Mouse (Mus musculus) forebrain, embryonic 14.5 days (tissue): ENCODE measurements around the gene Lgals4. TPM values are rescaled to one million over a fixed set of nuclear protein-coding genes. Genes with fewer than 3 reads are reported as not detected.

Source experiments
- ATAC-seq: fragments of 200-750 bp; cut with Nextera tagmentation; 2 replicates; pipeline ENCODE4 v1.8.0; 2017; ENCODE audit warnings: mild to moderate bottlenecking, moderate library complexity
- DNase-seq: peaks from one replicate; pipeline ENCODE4 v3.0.0-alpha.2; 2015; ENCODE audit warnings: low spot score
- H3K27ac ChIP-seq: fragments of 300-500 bp; sonication (generic); 2 replicates; pipeline ENCODE4 v1.5.1; 2014; ENCODE audit warnings: low read depth, mild to moderate bottlenecking, control low read depth, low read length, moderate library complexity
- H3K27me3 ChIP-seq: fragments of 300-500 bp; sonication (generic); replicated peaks from 2 replicates; pipeline ENCODE4 v1.6.1; 2014; ENCODE audit warnings: low read length, control low read depth, mixed read lengths; ENCODE audit not compliant: control insufficient read depth, insufficient read depth
- H3K36me3 ChIP-seq: fragments of 300-500 bp; sonication (generic); 2 replicates; pipeline ENCODE4 v1.6.1; 2014; ENCODE audit warnings: low read length, control low read depth; ENCODE audit not compliant: control insufficient read depth, insufficient read depth
- H3K4me1 ChIP-seq: fragments of 300-500 bp; sonication (generic); 2 replicates; pipeline ENCODE4 v1.6.1; 2014; ENCODE audit warnings: antibody characterized with exemption, low read length, control low read depth; ENCODE audit not compliant: control insufficient read depth, insufficient read depth
- H3K4me2 ChIP-seq: fragments of 300-500 bp; sonication (generic); 2 replicates; pipeline ENCODE4 v1.6.1; 2014; ENCODE audit warnings: mild to moderate bottlenecking, control low read depth, low read length
- H3K4me3 ChIP-seq: fragments of 300-500 bp; sonication (generic); 2 replicates; pipeline ENCODE4 v1.5.1; 2014; ENCODE audit warnings: low read depth, low read length, control low read depth
- H3K9ac ChIP-seq: fragments of 300-500 bp; sonication (generic); 2 replicates; pipeline ENCODE4 v1.6.1; 2014; ENCODE audit warnings: mild to moderate bottlenecking, low read length, control low read depth, moderate library complexity
- H3K9me3 ChIP-seq: fragments of 300-500 bp; sonication (generic); replicated peaks from 2 replicates; pipeline ENCODE4 v1.6.1; 2016; ENCODE audit warnings: low read length, control low read depth, mixed read lengths; ENCODE audit not compliant: control insufficient read depth
- WGBS: fragments of 180-500 bp; shearing (Covaris S2); extraction: QIAGEN DNeasy Blood & Tissue Kit; methylation state at CpG from one replicate; pipeline ENCODE4 v1.1.7; 2014; 5-methylcytosine and 5-hydroxymethylcytosine counted together
- polyA plus RNA-seq: library from polyadenylated mRNA; unstranded; fragments of >200 nt; fragmentation: Nextera tagmentation; extraction: Ambion mirVana; gene quantifications from 2 replicates; pipeline ENCODE4 v1.2.1, GENCODE M21; 2014

The Lgals4 gene
- polyA plus RNA-seq, 1 experiment from 2014 or later = 1.7 TPM

GRCm38 (mm10) chr7:28825686-28826401 lies 7.8 kb upstream of the Lgals4 start:
- 61% methylated on average over 11 of the region's 11 CpGs for WGBS
- no peak for ATAC-seq
- Histone ChIP-seq H3K27me3 (no peaks in the 10 kb centered on the region), H3K4me2 (peak overlapping the region; percentile 69), H3K4me3 (peak overlapping the region; percentile 39), H3K36me3 (peaks cover 38% of the 10 kb centered on the region), H3K9ac (peak overlapping the region; percentile 66), H3K9me3 (no peaks in the 10 kb centered on the region), H3K27ac (peak overlapping the region; percentile 21; the same call in 1 of the 2 replicates), H3K4me1 (peaks cover 9% of the 10 kb centered on the region)
- DNase-seq = no peak

GRCm38 (mm10) chr7:28826402-28826772 lies 7.3 kb upstream of the Lgals4 start:
- Histone ChIP-seq H3K4me2 (no peak overlapping the region), H3K9me3 (no peaks in the 10 kb centered on the region), H3K27ac (no peak overlapping the region), H3K36me3 (peaks cover 35% of the 10 kb centered on the region), H3K27me3 (no peaks in the 10 kb centered on the region), H3K4me1 (peaks cover 9% of the 10 kb centered on the region), H3K9ac (no peak overlapping the region), H3K4me3 (no peak overlapping the region)
- no peak for DNase-seq
- no peak for ATAC-seq
- WGBS = 92% methylated on average over 7 of the region's 7 CpGs

- no peak overlapping the region for H3K27ac ChIP-seq
- ATAC-seq (no peak), DNase-seq (peak; percentile 83)
- no peak overlapping the region for H3K9ac ChIP-seq
- H3K9me3 ChIP-seq = no peaks in the 10 kb centered on the region
- peaks cover 33% of the 10 kb centered on the region for H3K36me3 ChIP-seq
- H3K4me3 ChIP-seq = no peak overlapping the region
- peaks cover 9% of the 10 kb centered on the region for H3K4me1 ChIP-seq
- H3K4me2 ChIP-seq = no peak overlapping the region
- no peaks in the 10 kb centered on the region for H3K27me3 ChIP-seq
- 42% methylated on average over 3 of the region's 3 CpGs for WGBS
These were observed 6.3 kb upstream of the Lgals4 start for GRCm38 (mm10) chr7:28827338-28827737.

- no peak for DNase-seq
- 95% methylated on average over 8 of the region's 8 CpGs for WGBS
- H3K36me3 ChIP-seq = peaks cover 21% of the 10 kb centered on the region; the same call in 1 of the 2 replicates
These were observed 3.8 kb upstream of the Lgals4 start for GRCm38 (mm10) chr7:28829821-28830220.

GRCm38 (mm10) chr7:28830981-28831380 lies 2.7 kb upstream of the Lgals4 start:
- 93% methylated on average over 5 of the region's 5 CpGs for WGBS
- Histone ChIP-seq H3K27ac (no peak overlapping the region), H3K4me3 (no peak overlapping the region), H3K27me3 (no peaks in the 10 kb centered on the region), H3K4me2 (no peak overlapping the region), H3K4me1 (no peaks in the 10 kb centered on the region), H3K9me3 (no peaks in the 10 kb centered on the region), H3K9ac (no peak overlapping the region), H3K36me3 (peaks cover 21% of the 10 kb centered on the region; the same call in 1 of the 2 replicates)
- no peak for DNase-seq
- ATAC-seq = no peak

More at GRCm38 (mm10) chr7:28829821-28830220, 3.8 kb upstream of the Lgals4 start:
- no peak for ATAC-seq
- no peak overlapping the region for H3K4me2 ChIP-seq
- peaks cover 5% of the 10 kb centered on the region; the same call in 1 of the 2 replicates for H3K4me1 ChIP-seq
- H3K27ac ChIP-seq = no peak overlapping the region
- no peaks in the 10 kb centered on the region for H3K27me3 ChIP-seq
- H3K9me3 ChIP-seq = no peaks in the 10 kb centered on the region
- H3K9ac ChIP-seq = no peak overlapping the region
- no peak overlapping the region for H3K4me3 ChIP-seq

- Histone ChIP-seq H3K4me3 (no peak overlapping the region), H3K9ac (no peak overlapping the region), H3K9me3 (no peaks in the 10 kb centered on the region), H3K4me1 (no peaks in the 10 kb centered on the region), H3K27me3 (no peaks in the 10 kb centered on the region), H3K4me2 (no peak overlapping the region), H3K27ac (no peak overlapping the region), H3K36me3 (peaks cover 21% of the 10 kb centered on the region; the same call in 1 of the 2 replicates)
- 93% methylated on average over 17 of the region's 17 CpGs for WGBS
- no peak for ATAC-seq
- DNase-seq = no peak
These were observed 2.1 kb upstream of the Lgals4 start for GRCm38 (mm10) chr7:28831411-28832125.

GRCm38 (mm10) chr7:28832137-28832536 lies 1.5 kb upstream of the Lgals4 start:
- Histone ChIP-seq H3K36me3 (peaks cover 21% of the 10 kb centered on the region; the same call in 1 of the 2 replicates), H3K4me3 (no peak overlapping the region), H3K9ac (no peak overlapping the region), H3K27me3 (no peaks in the 10 kb centered on the region), H3K27ac (no peak overlapping the region), H3K9me3 (no peaks in the 10 kb centered on the region), H3K4me1 (no peaks in the 10 kb centered on the region), H3K4me2 (no peak overlapping the region)
- 77% methylated on average over 6 of the region's 6 CpGs for WGBS
- no peak for DNase-seq
- no peak for ATAC-seq

- H3K4me1 ChIP-seq = no peaks in the 10 kb centered on the region
- no peak overlapping the region for H3K4me3 ChIP-seq
- DNase-seq (no peak), ATAC-seq (no peak)
- H3K27ac ChIP-seq = no peak overlapping the region
- 86% methylated on average over 5 of the region's 5 CpGs for WGBS
- H3K9me3 ChIP-seq = no peaks in the 10 kb centered on the region
- H3K27me3 ChIP-seq = no peaks in the 10 kb centered on the region
- no peak overlapping the region for H3K9ac ChIP-seq
- no peak overlapping the region for H3K4me2 ChIP-seq
- H3K36me3 ChIP-seq = peaks cover 2% of the 10 kb centered on the region; the same call in 1 of the 2 replicates
These were observed 3.3 kb downstream of the Lgals4 start for GRCm38 (mm10) chr7:28836936-28837335.

- Histone ChIP-seq H3K4me1 (no peaks in the 10 kb centered on the region), H3K27ac (no peak overlapping the region), H3K9ac (no peak overlapping the region), H3K9me3 (no peaks in the 10 kb centered on the region), H3K27me3 (no peaks in the 10 kb centered on the region), H3K4me3 (no peak overlapping the region), H3K36me3 (no peaks in the 10 kb centered on the region), H3K4me2 (no peak overlapping the region)
- WGBS = 89% methylated on average over 9 of the region's 9 CpGs
- DNase-seq (no peak), ATAC-seq (no peak)
These were observed 4.7 kb downstream of the Lgals4 start for GRCm38 (mm10) chr7:28838331-28838730.
